Mouse (Mus musculus): ENCODE results near the gene Zfp933. TPM values are rescaled to one million over a fixed set of nuclear protein-coding genes. Genes with fewer than 3 reads are reported as not detected.

The Zfp933 gene
- polyA plus RNA-seq (2012; rRNA removed) = 1.2 and 1.3 TPM in 2 replicates

DNA sequence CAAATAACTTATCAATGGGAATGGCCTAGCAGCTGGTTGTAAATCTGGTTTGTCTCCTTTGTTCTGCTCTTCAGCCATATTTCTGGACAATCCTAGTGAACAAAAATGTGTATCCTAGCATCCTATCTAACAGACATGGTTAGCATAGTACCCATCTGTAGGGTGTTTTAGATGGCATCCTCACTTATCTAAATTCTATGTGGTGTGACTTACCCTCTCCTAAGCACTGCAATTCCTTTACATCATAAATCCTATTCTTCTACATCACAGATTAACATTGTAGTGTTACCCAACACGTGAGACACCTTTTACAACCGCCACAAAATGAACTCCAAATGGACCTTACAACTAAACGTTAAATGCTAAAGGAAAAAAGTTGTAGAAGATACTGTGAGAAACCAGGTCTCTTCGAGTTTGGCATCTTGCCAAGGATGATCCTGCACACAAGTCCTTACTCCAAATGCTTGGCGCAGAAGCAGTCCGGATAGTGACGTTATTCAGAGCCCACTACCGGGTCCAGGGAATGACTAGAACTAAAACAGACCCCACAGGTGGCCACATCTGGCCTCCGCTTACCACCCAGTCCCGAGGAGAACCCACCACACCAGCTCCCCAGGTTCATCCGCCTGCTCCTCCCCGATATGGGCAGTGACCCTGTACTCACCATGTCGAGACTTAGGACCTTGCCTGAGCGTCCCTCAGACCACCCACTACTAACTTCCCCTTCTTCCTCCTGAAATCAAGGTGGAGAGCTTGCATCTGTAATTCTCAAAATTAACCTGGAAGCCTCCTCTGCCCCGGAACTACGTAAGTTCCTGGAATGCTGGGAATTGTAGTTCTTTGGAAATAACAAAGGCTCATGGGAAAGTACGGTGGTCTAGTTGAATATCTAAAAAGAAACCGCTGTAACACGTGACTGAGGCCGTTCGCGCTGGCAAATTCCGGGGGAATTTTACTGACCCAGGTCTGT, at the start of gene Zfp933:
Zfp933 (minus strand) TSS at position 753 of the 970 bp plus-strand sequence.

DNA sequence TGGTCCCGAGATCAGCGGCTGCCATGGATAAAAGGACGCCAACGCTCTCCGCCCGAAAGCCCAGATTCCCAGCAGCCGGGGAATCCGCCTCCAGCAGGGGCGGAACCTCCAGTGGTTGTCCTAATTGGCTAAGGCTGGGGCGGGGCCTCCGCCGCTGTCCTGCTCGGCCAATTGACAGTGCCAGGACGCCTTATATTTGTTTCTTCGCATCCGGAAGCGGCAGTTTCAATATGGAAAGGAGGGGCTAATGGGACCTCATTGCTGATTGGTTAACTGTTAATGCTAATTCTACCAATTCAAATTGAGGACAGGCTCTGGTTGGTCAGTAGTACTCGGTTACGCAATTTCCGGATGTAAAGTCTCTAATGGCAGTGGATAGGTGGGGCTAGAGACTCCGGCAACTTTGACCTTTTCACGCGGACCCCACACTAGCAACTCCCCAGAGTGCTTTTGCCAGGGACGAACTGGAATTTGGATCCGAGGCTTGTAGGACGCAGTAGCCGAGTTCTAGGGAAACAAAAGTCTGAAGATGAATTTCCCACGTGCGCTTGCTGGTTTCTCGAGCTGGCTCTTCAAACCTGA, 20.4 kb upstream of the Zfp933 start, which contains the start of the genes Miip and Fv1:
Miip (minus strand) TSS at position 367 of the 582 bp plus-strand sequence.
Fv1 (plus strand) TSS at position 530 of the 582 bp plus-strand sequence.

DNA sequence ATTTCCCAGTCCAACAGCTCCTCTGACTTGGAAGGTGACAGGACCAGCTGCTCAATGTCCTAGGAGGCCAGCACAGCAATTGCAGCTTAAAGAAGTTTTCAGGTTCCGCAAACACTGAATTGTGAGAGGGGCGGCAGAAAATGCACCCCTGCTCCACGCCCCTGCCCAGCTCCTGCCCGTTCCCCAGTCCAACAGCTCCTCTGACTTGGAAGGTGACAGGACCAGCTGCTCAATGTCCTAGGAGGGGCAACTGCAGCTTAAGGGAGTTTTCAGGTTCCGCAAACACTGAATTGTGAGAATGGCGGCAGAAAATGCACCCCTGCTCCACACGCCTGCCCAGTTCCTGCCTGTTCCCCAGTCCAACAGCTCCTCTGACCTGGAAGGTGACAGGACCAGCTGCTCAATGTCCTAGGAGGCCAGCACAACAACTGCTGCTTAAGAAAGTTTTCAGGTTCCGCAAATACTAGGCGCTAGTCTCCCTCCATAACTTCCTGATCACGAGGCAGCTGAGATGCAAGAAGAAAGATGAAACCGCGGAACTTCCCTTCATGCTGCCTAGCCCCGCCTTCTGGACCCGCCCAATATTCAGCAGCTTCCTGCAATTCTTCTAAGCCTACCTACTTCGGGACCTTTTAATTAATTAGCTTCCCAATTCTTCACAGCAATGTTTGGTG, 38.7 kb downstream of the Zfp933 start, which contains the start of gene Zfp984:
Zfp984 (minus strand) TSS at position 497 of the 674 bp plus-strand sequence.

Other genes starting within 250 kb of the Zfp933 start
- 0.48 and 0.61 TPM in 2 replicates for gene Zfp979, start 205.9 kb downstream of the Zfp933 start, polyA plus RNA-seq (2012; rRNA removed)
- gene Zfp534, start 145.8 kb downstream of the Zfp933 start, polyA plus RNA-seq (2012; rRNA removed) = 0.01 TPM in 1 of 2 replicates, not detected in the other
- gene Zfp984, start 38.6 kb downstream of the Zfp933 start, polyA plus RNA-seq (2012; rRNA removed) = 2.3 TPM in 2 replicates
- gene Miip, start 20.4 kb upstream of the Zfp933 start, polyA plus RNA-seq (2012; rRNA removed) = 26.8 and 33.3 TPM in 2 replicates
- gene Fv1, start 20.6 kb upstream of the Zfp933 start, polyA plus RNA-seq (2012; rRNA removed) = 2.0 and 2.9 TPM in 2 replicates
- 9.5 and 11.6 TPM in 2 replicates for gene Mfn2, start 56.3 kb upstream of the Zfp933 start, polyA plus RNA-seq (2012; rRNA removed)
- gene Plod1, start 88.4 kb upstream of the Zfp933 start, polyA plus RNA-seq (2012; rRNA removed) = 17.1 and 17.6 TPM in 2 replicates
- 20.5 and 23.8 TPM in 2 replicates for gene 2510039O18Rik, start 92.5 kb upstream of the Zfp933 start, polyA plus RNA-seq (2012; rRNA removed)
- not detected in 2 replicates for gene Nppb, start 137.4 kb upstream of the Zfp933 start, polyA plus RNA-seq (2012; rRNA removed)
- not detected in 2 replicates for gene Nppa, start 152.4 kb upstream of the Zfp933 start, polyA plus RNA-seq (2012; rRNA removed)
- 3.3 and 3.8 TPM in 2 replicates for gene Clcn6, start 190.5 kb upstream of the Zfp933 start, polyA plus RNA-seq (2012; rRNA removed)
- gene Mthfr, start 190.7 kb upstream of the Zfp933 start, polyA plus RNA-seq (2012; rRNA removed) = 16.6 and 18.3 TPM in 2 replicates
- 5.1 and 5.6 TPM in 2 replicates for gene Agtrap, start 239.7 kb upstream of the Zfp933 start, polyA plus RNA-seq (2012; rRNA removed)

Measured in liver, embryonic 18 days (tissue).